Mouse (Mus musculus) right cerebral cortex, adult 2 months (tissue): ENCODE measurements around the gene Gm12185.

Experiments
- DNase-seq, 2 experiments: peaks; one replicate each; pipeline ENCODE4 v3.0.0; 2021 to 2022; ENCODE audit warnings: low spot score in 2 of 2

The Gm12185 gene

GRCm38 (mm10) chr11:48859014-48859413 is 133.0 kb downstream of the Gm12185 start:
- DNase-seq = peak; percentile 68 to 80
